Mouse (Mus musculus) brown adipose tissue, adult 24 weeks (tissue): Measurements from ENCODE around the gene Mcidas. TPM values are rescaled to one million over a fixed set of nuclear protein-coding genes. Genes with fewer than 3 reads are reported as not detected.

ENCODE experiments used
- H3K27ac ChIP-seq: fragments of 200-500 bp; replicated peaks from 2 replicates; pipeline ENCODE4 v1.5.1; 2012; ENCODE audit warnings: low read depth, mild to moderate bottlenecking, low read length
- H3K4me1 ChIP-seq: fragments of 200-500 bp; 2 replicates; pipeline ENCODE4 v1.6.1; 2012; ENCODE audit warnings: low read length, mixed read lengths; ENCODE audit not compliant: control insufficient read depth, insufficient read depth, insufficient read length
- H3K4me3 ChIP-seq: fragments of 200-500 bp; 2 replicates; pipeline ENCODE4 v1.5.1; 2012; ENCODE audit warnings: low read depth, mild to moderate bottlenecking, low read length, moderate library complexity; ENCODE audit not compliant: insufficient read depth
- polyA plus RNA-seq: library from polyadenylated mRNA; stranded (reverse); fragments of >200 nt; gene quantifications from 2 replicates; pipeline ENCODE4 v1.2.4, GENCODE M21; 2012; ENCODE audit not compliant: missing spikeins, insufficient read depth, insufficient read length

Gene Mcidas
- polyA plus RNA-seq, 1 experiment: not detected

DNA sequence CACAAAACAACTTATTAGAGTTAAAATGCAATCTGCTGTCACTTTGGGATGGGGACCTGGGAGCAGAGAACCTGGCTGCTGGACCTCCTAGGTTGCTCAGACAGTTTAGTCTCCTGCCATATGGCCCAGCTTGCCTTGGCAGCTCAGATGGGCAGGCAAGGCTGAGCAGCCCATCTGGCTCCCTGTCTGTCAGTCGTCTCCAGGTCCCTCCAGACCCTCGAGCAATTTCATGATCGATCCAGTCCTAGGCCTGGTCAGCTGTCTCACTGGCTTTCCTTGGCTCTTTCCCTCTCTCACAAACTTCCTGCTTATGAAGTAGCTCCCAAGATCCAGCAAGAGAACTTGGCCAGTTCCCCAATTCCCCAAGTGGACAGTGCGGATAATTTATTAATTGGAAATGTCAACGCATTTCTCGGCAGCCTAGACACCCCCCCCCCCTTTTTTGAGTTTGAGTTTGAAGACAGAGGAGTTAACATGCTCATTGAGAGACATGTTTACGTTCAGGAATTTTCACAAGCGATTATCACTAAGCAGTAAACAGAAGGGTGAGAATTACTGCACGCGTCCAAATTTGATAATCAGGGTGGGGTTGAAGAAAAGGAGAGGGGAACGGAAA is 40.7 kb downstream of the Mcidas start:
- no peak overlapping the region for H3K27ac ChIP-seq
- H3K4me3 ChIP-seq: peak overlapping the region; percentile 54
- H3K4me1 ChIP-seq: no peaks in the 10 kb centered on the region

DNA sequence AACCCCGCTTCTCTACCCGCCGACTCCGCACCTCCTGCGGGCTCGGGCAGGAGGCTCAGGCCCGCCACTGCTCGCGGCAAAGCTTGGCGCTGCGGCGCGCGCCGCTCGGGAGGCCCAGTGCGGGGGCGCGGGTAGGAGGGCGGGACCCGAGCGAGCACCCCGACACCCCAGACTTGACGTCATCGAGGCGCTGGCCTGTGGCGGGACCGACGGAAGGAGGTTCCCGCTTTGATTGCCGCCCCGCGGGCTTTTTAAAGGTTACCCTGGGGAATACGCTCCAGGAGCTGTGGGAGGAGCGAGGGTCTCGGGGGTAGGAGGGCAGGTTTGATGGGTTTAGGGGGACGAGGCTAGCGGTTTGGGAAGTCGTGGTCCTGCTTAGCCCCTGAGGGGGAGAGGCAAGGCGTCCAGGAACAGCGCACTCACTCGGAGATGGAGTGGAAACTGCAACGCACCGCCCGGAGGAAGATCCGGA is 41.3 kb downstream of the Mcidas start, which contains the start of gene Cdc20b:
Cdc20b (plus strand) TSS at position 162 of the 472 bp plus-strand sequence.
- H3K27ac ChIP-seq: no peak within 1 kb of the TSS
- H3K4me3 ChIP-seq: peak within 1 kb of the TSS; percentile 54
- H3K4me1 ChIP-seq: no peaks in the 10 kb centered on the region

DNA sequence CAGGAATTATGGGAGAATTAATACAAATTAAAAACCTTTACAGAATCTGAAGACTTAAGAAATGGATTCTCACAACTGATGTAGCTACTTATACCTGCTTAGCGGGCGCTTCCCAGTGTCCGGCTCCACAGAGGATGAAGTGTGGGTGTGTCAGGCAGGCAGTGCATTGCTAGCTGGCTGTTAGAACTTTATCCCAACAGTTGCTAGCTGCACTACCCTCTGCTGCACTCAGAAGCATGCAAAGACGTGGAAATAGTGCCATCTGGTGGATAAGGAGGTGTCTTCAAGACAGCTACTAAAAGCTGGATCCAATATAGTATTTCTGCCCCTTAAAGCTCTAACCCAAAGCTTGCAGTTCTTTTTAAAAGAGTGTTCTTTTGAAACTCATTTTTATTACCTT is 42.2 kb downstream of the Mcidas start:
- Histone ChIP-seq H3K27ac (no peak overlapping the region), H3K4me3 (no peak overlapping the region), H3K4me1 (no peaks in the 10 kb centered on the region)

DNA sequence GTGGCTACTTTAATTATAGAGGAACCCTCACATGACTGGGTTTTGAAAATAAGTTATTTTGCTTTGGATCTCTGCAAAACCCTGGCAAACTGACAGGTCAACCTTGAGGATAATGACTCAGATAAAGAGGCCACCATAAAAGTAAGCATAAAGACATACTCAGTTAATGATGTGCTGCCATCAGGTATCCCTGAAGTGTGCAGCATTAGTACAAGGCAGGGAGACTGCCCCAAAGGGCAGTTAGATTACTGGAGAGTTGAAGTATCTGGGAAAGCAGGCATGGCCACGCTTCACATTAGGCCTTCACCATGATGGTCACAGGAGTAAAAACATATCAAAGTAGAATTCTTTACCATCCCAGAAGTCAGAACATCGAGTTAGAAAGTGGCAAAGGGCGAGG is 51.2 kb downstream of the Mcidas start:
- Histone ChIP-seq H3K27ac (no peak overlapping the region), H3K4me1 (no peaks in the 10 kb centered on the region), H3K4me3 (peak overlapping the region; percentile 18; the same call in 1 of the 2 replicates)

DNA sequence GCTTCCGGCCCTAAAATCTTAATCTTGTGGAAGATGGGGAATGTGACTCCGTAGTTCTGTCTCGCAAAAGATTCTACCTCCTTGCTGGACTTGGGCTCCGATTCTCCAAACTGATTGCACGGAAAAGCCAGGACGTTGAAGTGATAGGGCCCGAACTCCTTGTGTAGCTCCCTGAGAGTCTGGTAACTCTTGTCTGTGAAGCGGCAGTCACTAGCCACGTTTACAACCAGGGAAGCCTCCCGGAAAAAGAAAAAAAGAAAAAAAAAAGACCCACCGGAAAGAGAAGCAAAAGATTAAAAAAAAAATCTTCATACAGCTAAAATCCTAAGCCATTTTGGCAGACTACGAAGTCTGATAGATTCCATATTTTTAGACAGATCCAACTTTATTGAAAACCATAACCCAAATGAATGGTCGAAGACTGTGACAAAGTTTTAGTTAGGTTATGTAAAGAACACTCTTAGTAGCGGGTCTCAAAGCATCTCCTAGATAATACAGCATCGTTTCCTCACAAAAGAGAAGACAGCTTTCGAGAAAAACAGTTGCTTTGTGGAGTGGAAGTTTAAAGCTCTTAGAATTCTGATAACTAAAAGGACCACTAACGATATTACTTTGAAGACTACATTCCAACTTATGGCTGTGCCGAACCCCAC is 51.9 kb downstream of the Mcidas start:
- H3K27ac ChIP-seq: peak overlapping the region; percentile 38
- no peaks in the 10 kb centered on the region for H3K4me1 ChIP-seq
- H3K4me3 ChIP-seq: peak overlapping the region; percentile 68

DNA sequence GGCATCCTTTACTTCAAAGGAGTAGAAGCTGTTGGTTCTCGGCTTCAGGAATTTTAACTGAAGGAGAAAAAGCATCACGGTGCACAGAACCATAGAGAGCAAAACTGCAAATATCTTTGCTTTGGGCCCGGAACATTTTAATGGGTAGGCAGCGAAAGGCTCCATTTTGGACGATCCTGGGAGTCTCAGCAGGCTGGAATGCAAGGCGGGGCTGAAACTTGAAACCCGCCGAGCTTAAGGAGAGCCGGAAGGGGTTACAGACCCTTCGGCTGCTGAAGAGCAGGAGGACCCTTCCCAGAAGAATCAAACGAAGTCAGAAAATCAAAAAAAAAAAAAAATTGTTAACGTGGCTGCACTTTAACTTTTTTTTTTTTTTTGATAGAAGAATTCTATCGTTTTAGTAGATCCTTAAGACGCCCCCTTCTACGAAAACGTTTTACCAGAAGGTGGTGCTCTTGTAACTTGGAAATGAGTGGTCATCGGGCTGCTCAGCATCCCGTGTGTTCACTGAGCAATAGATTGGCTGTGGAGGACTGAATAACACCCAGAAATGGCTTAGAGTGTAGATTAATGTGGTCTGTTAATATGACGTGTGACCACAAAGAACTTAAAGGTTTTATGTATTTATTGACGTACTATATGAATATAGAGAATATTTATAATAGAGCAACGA is 52.7 kb downstream of the Mcidas start, which contains the start of gene Gpx8:
Gpx8 (minus strand) TSS at position 200 of the 673 bp plus-strand sequence.
- Histone ChIP-seq H3K4me3 (peak within 1 kb of the TSS; percentile 68), H3K27ac (peak within 1 kb of the TSS; percentile 38), H3K4me1 (no peaks in the 10 kb centered on the region)

DNA sequence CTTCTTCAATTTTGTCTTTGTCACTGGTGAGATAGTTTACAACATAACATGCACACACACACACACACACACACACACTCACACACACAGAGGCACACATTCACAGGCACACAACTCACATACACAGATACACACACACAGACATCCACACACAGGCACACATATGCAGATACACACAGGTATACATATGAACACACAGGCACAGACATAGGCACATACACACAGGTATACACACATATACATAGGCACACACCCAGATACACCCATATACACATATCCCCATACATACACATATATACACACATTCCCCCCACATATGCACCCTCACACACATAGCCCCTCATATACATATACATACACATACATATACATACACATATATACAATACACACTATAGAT is 53.4 kb downstream of the Mcidas start:
- H3K4me1 ChIP-seq: no peaks in the 10 kb centered on the region
- H3K27ac ChIP-seq: no peak overlapping the region
- no peak overlapping the region for H3K4me3 ChIP-seq

DNA sequence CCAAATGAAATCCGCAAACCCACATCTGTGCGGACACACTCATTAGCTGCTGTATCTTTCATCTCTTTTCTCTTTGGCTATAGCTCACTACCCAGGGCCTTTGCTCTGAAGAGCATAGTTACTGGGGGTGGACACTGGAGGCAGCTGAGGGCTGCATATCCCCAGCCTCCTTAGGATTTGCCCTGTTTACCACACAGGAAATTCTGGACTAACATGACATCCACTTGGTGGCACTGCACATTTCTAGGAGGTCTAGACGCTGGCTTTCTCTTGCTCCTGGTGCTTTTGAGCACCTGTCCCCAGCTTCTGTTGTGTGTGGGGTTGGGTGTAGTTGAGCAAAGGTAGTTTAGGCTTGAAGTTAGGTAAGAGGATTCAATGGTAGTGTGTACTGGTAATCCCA is 54.0 kb downstream of the Mcidas start:
- Histone ChIP-seq H3K4me3 (no peak overlapping the region), H3K27ac (no peak overlapping the region), H3K4me1 (no peaks in the 10 kb centered on the region)

Other genes starting within 250 kb of the Mcidas start
- 10.1 and 15.5 TPM in 2 replicates for gene Plpp1, start 193.1 kb upstream of the Mcidas start, polyA plus RNA-seq
- gene Mtrex, start 66.4 kb upstream of the Mcidas start, polyA plus RNA-seq: 20.5 and 24.0 TPM in 2 replicates
- 7.3 and 8.1 TPM in 2 replicates for gene Dhx29, start 66.4 kb upstream of the Mcidas start, polyA plus RNA-seq
- 0.95 TPM in 1 of 2 replicates, not detected in the other for gene Ccno, start 6.0 kb upstream of the Mcidas start, polyA plus RNA-seq
- gene Cdc20b, start 41.3 kb downstream of the Mcidas start, polyA plus RNA-seq: not detected in 2 replicates
- 143 and 181 TPM in 2 replicates for gene Gpx8, start 52.6 kb downstream of the Mcidas start, polyA plus RNA-seq
- gene Gzma, start 107.1 kb downstream of the Mcidas start, polyA plus RNA-seq: not detected in 2 replicates
- gene Esm1, start 215.8 kb downstream of the Mcidas start, polyA plus RNA-seq: not detected in 2 replicates
- not detected in 2 replicates for gene Gzmk, start 232.1 kb downstream of the Mcidas start, polyA plus RNA-seq